Mouse (Mus musculus) adrenal gland, adult 2 months (tissue): Measurements from ENCODE around the gene Flt1. TPM values are rescaled to one million over a fixed set of nuclear protein-coding genes. Genes with fewer than 3 reads are reported as not detected.

Experiments
- DNase-seq: peaks from one replicate; pipeline ENCODE4 v3.0.0; 2021
- polyA plus RNA-seq: library from polyadenylated mRNA; depleted of rRNA; stranded (reverse); fragments of >200 nt; gene quantifications from 2 replicates; pipeline ENCODE4 v1.2.3, GENCODE M21; 2012
- total RNA-seq, 2 experiments: library from RNA; stranded (reverse); gene quantifications; 2 replicates each; pipeline ENCODE4 v1.2.3; 2021

Flt1 gene
- total and polyA plus RNA-seq, 3 experiments: 8.9 to 76.3 (median 52.1) TPM

- peak; percentile 7 for DNase-seq
These were observed 57.0 kb downstream of the Flt1 start for GRCm38 (mm10) chr5:147668637-147669344.

GRCm38 (mm10) chr5:147665946-147666345 is 59.9 kb downstream of the Flt1 start:
- no peak for DNase-seq

- DNase-seq: no peak
These were observed 60.4 kb downstream of the Flt1 start for GRCm38 (mm10) chr5:147665381-147665780.

GRCm38 (mm10) chr5:147659909-147660308 is 65.9 kb downstream of the Flt1 start:
- no peak for DNase-seq

- peak; percentile 63 for DNase-seq
These were observed 67.6 kb downstream of the Flt1 start for GRCm38 (mm10) chr5:147657882-147658855.

GRCm38 (mm10) chr5:147655761-147656160 is 70.0 kb downstream of the Flt1 start:
- no peak for DNase-seq

GRCm38 (mm10) chr5:147651233-147651632 is 74.6 kb downstream of the Flt1 start:
- no peak for DNase-seq

GRCm38 (mm10) chr5:147646351-147646929 is 79.4 kb downstream of the Flt1 start:
- no peak for DNase-seq

- peak; percentile 75 for DNase-seq
These were observed 80.7 kb downstream of the Flt1 start for GRCm38 (mm10) chr5:147645001-147645645.

- no peak for DNase-seq
These were observed 84.4 kb downstream of the Flt1 start for GRCm38 (mm10) chr5:147641452-147641851.

GRCm38 (mm10) chr5:147639940-147640339 is 85.9 kb downstream of the Flt1 start:
- no peak for DNase-seq

GRCm38 (mm10) chr5:147636676-147637075 is 89.1 kb downstream of the Flt1 start:
- DNase-seq: no peak

- DNase-seq: no peak
These were observed 89.9 kb downstream of the Flt1 start for GRCm38 (mm10) chr5:147635883-147636282.

- no peak for DNase-seq
These were observed 91.8 kb downstream of the Flt1 start for GRCm38 (mm10) chr5:147634016-147634415.

- DNase-seq: no peak
These were observed 93.1 kb downstream of the Flt1 start for GRCm38 (mm10) chr5:147632716-147633115.

- peak; percentile 38 for DNase-seq
These were observed 95.2 kb downstream of the Flt1 start for GRCm38 (mm10) chr5:147630426-147631290.

- no peak for DNase-seq
These were observed 98.9 kb downstream of the Flt1 start for GRCm38 (mm10) chr5:147626944-147627343.

GRCm38 (mm10) chr5:147623747-147624146 is 102.1 kb downstream of the Flt1 start:
- DNase-seq: no peak

GRCm38 (mm10) chr5:147620178-147620577 is 105.6 kb downstream of the Flt1 start:
- no peak for DNase-seq

GRCm38 (mm10) chr5:147618243-147618642 is 107.6 kb downstream of the Flt1 start:
- peak; percentile 6 for DNase-seq

- no peak for DNase-seq
These were observed 109.4 kb downstream of the Flt1 start for GRCm38 (mm10) chr5:147616450-147616849.
